Mouse (Mus musculus) liver, embryonic 13.5 days (tissue): Measurements from ENCODE around the gene Mylk3. TPM values are rescaled to one million over a fixed set of nuclear protein-coding genes. Genes with fewer than 3 reads are reported as not detected.

Experiments used
- polyA plus RNA-seq: library from polyadenylated mRNA; unstranded; fragments of >200 nt; fragmentation: Nextera tagmentation; extraction: Ambion mirVana; gene quantifications from 2 replicates; pipeline ENCODE4 v1.2.1, GENCODE M21; 2015

Gene Mylk3
- polyA plus RNA-seq, 1 experiment from 2014 or later: 44.7 TPM

Other genes starting within 250 kb of the Mylk3 start
- gene Cks1brt, start 234.4 kb downstream of the Mylk3 start, polyA plus RNA-seq: not detected in 2 replicates
- gene Olfr371, start 160.4 kb downstream of the Mylk3 start, polyA plus RNA-seq: not detected in 2 replicates
- 113 and 120 TPM in 2 replicates for gene Orc6, start 86.7 kb downstream of the Mylk3 start, polyA plus RNA-seq
- 110 and 138 TPM in 2 replicates for gene Vps35, start 86.5 kb downstream of the Mylk3 start, polyA plus RNA-seq
- gene 4921524J17Rik, start 46.5 kb upstream of the Mylk3 start, polyA plus RNA-seq: 21.4 and 26.1 TPM in 2 replicates
- 13.5 and 17.8 TPM in 2 replicates for gene Gpt2, start 106.2 kb upstream of the Mylk3 start, polyA plus RNA-seq
- 103 and 123 TPM in 2 replicates for gene Dnaja2, start 169.0 kb upstream of the Mylk3 start, polyA plus RNA-seq